Mouse (Mus musculus): ENCODE data around the gene Tlk1.

DNA sequence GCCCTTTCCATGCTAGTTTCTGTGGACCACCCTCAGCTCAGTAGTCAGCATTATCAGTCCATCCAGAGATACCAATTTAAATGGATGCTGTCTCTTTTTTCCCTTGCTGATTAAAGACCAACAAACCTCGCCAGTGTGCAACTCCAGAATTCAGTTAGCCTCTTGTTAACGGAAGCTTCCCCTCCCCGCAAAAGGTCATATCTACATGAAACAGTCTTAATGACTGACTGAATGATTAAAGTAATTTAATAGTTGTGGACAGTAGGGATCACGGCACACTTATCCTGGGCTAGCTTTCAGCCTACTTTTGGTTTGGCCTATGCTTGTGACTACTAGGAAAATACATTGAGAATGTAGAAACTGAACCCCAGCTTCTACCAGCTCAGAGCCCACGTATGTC is 47.6 kb upstream of the Tlk1 start:
- no peak for TF ChIP-seq CTCF (IDR thresholded peaks at IDR 0.05; ENCODE audit: control insufficient read depth, insufficient read depth, low read length)
- no peak for TF ChIP-seq POLR2A (IDR thresholded peaks at IDR 0.05; ENCODE audit: borderline replicate concordance, control insufficient read depth, low read depth, low read length)

All from bone marrow, adult 2 months (tissue).